In genomic region chr6:103430933-103431594, GRCm38 (mm10) we compare ENCODE assay signal across 13 mouse cellular contexts.
DNase-seq lines count a peak whose midpoint lies in the region; ATAC-seq lines count a peak whose summit lies in the region.
"Had no signal": no experiment of that assay in that cellular context is flagged by ENCODE, and none has a peak within 500 bp of the region (broad histone marks: within the 10 kb centered on the region; RNA-seq: fewer than 3 reads in every experiment).

No protein-coding gene starts in this region.

- no peak overlapping the region for H3K4me2 ChIP-seq in forebrain, embryonic 14.5 days (ENCODE audit: low read length)
- no peak overlapping the region for H3K4me2 ChIP-seq in forebrain, embryonic 12.5 days
- H3K4me2 ChIP-seq in hindbrain, embryonic 15.5 days, result peak overlapping the region; percentile 19; the same call in 1 of the 2 replicates
- H3K4me2 ChIP-seq: heart, embryonic 13.5 days; limb, embryonic 15.5 days had no signal

- 32% methylated on average over 5 of the region's 5 CpGs for WGBS in forebrain, embryonic 14.5 days
- 72% methylated on average over 5 of the region's 5 CpGs for WGBS in forebrain, embryonic 12.5 days
- WGBS in hindbrain, embryonic 15.5 days, result 32% methylated on average over 5 of the region's 5 CpGs

- no peaks in the 10 kb centered on the region for H3K36me3 ChIP-seq in forebrain, embryonic 14.5 days (ENCODE audit: control insufficient read depth, insufficient read depth, low read length)
- H3K36me3 ChIP-seq in forebrain, embryonic 12.5 days (replicated peaks), result no peaks in the 10 kb centered on the region
- no peaks in the 10 kb centered on the region for H3K36me3 ChIP-seq in hindbrain, embryonic 15.5 days
- H3K36me3 ChIP-seq: heart, embryonic 13.5 days; limb, embryonic 15.5 days had no signal

- peak; percentile 63 for DNase-seq in forebrain, embryonic 14.5 days (ENCODE audit: low spot score)
- DNase-seq in Muller cell, postnatal 12 days (ENCODE audit: inconsistent ontology term), result peak; percentile 33
- peak; percentile 18 to 30 for DNase-seq in left cerebral cortex, postnatal 25 days (ENCODE audit: low spot score in 2 of 2)
- no peak for DNase-seq in urinary bladder, postnatal 14 days (ENCODE audit: low spot score)
- DNase-seq in thymus, adult 18-20 months, result no peak
- no peak for DNase-seq in urinary bladder, adult 18-20 months (ENCODE audit: low spot score in 2 of 2)
- DNase-seq: B cell, adult 2 months; kidney, adult 11 months; lung, postnatal 4 days had no signal

- no peaks in the 10 kb centered on the region for H3K9me3 ChIP-seq in forebrain, embryonic 14.5 days (replicated peaks; ENCODE audit: control insufficient read depth, low read length)
- H3K9me3 ChIP-seq in forebrain, embryonic 12.5 days, result no peaks in the 10 kb centered on the region
- H3K9me3 ChIP-seq in hindbrain, embryonic 15.5 days, result no peaks in the 10 kb centered on the region
- H3K9me3 ChIP-seq: heart, embryonic 13.5 days; limb, embryonic 15.5 days had no signal

- peak overlapping the region; percentile 44 for H3K27ac ChIP-seq in forebrain, embryonic 14.5 days (ENCODE audit: low read depth, low read length)
- no peak overlapping the region for H3K27ac ChIP-seq in forebrain, embryonic 12.5 days
- peak overlapping the region; percentile 74 for H3K27ac ChIP-seq in hindbrain, embryonic 15.5 days (replicated peaks)
- H3K27ac ChIP-seq: heart, embryonic 13.5 days; limb, embryonic 15.5 days had no signal

- ATAC-seq in forebrain, embryonic 14.5 days, result peak; percentile 85
- ATAC-seq in forebrain, embryonic 12.5 days (ENCODE audit: low FRiP score), result no peak
- peak; percentile 94 for ATAC-seq in hindbrain, embryonic 15.5 days (ENCODE audit: low FRiP score, low read depth)

- peaks cover 5% of the 10 kb centered on the region for H3K4me1 ChIP-seq in forebrain, embryonic 14.5 days (ENCODE audit: control insufficient read depth, insufficient read depth, low read length)
- H3K4me1 ChIP-seq in forebrain, embryonic 12.5 days, result 0 out of 2 replicates have a peak, but pooled peaks cover 3% of the 10 kb centered on the region
- H3K4me1 ChIP-seq in hindbrain, embryonic 15.5 days (replicated peaks), result 0 out of 2 replicates have a peak, but pooled peaks cover 7% of the 10 kb centered on the region
- H3K4me1 ChIP-seq: heart, embryonic 13.5 days; limb, embryonic 15.5 days had no signal

- H3K9ac ChIP-seq in forebrain, embryonic 14.5 days (ENCODE audit: low read length), result no peak overlapping the region
- H3K9ac ChIP-seq in forebrain, embryonic 12.5 days, result no peak overlapping the region
- H3K9ac ChIP-seq in hindbrain, embryonic 15.5 days, result no peak overlapping the region
- H3K9ac ChIP-seq: heart, embryonic 13.5 days; limb, embryonic 15.5 days had no signal

- intact Hi-C loops in left cerebral cortex, postnatal 25 days (cut with DNase I), result no loop called here

- H3K4me3 ChIP-seq in forebrain, embryonic 14.5 days (ENCODE audit: low read depth, low read length), result no peak overlapping the region
- H3K4me3 ChIP-seq in forebrain, embryonic 12.5 days (replicated peaks), result no peak overlapping the region
- H3K4me3 ChIP-seq in hindbrain, embryonic 15.5 days, result no peak overlapping the region
- H3K4me3 ChIP-seq: heart, embryonic 13.5 days; limb, embryonic 15.5 days had no signal

- H3K27me3 ChIP-seq in forebrain, embryonic 14.5 days (replicated peaks; ENCODE audit: control insufficient read depth, insufficient read depth, low read length), result no peaks in the 10 kb centered on the region
- H3K27me3 ChIP-seq in forebrain, embryonic 12.5 days, result no peaks in the 10 kb centered on the region
- no peaks in the 10 kb centered on the region for H3K27me3 ChIP-seq in hindbrain, embryonic 15.5 days
- H3K27me3 ChIP-seq: heart, embryonic 13.5 days; limb, embryonic 15.5 days had no signal

Comparison
In these comparisons a context has a peak if more than half of its experiments do, and no peak if none do; other contexts are left out.
1. DNase-seq: peak in forebrain, embryonic 14.5 days (single experiment), Muller cell, postnatal 12 days (single experiment) and left cerebral cortex, postnatal 25 days (2 of 2); none in urinary bladder, postnatal 14 days (single experiment), thymus, adult 18-20 months (0 of 2) and urinary bladder, adult 18-20 months (0 of 2).